Mouse (Mus musculus): ENCODE measurements around the gene Smpdl3b. TPM values are rescaled to one million over a fixed set of nuclear protein-coding genes. Genes with fewer than 3 reads are reported as not detected.
A peak's percentile ranks its signal among the peaks of the same experiment; 100 is the strongest.

Gene Smpdl3b
- 1.7 and 1.8 TPM in 2 replicates for polyA plus RNA-seq (2014; fragmentation: Nextera tagmentation; extraction: Ambion mirVana)

DNA sequence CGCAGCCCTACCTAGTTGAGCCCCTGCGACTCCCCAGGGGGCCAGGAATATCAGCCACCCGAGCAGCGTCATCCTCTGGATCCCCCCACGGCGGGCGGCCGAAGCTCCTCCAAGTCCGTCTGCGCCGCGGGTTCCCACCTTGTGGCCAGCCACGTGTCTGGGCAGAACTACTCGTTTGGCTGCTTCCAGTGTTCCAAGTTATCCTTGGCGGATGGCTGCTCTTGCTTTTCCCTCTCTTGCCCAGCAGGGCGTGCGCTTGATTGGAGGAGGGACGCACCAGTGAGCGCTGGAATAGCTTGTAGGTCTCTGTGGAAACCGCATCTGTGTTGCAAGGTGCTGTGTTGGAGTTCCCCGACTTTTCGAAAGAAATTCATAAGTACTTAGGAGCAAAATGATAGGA, at the start of gene Smpdl3b:
TSS of gene Smpdl3b (minus strand) at position 279 of the 400 bp plus-strand sequence.
- Histone ChIP-seq H3K27me3 (ENCODE audit: control insufficient read depth, insufficient read depth, low read length) (peaks cover 4% of the 10 kb centered on the region; the same call in 1 of the 2 replicates), H3K36me3 (ENCODE audit: control insufficient read depth, insufficient read depth, low read length) (no peaks in the 10 kb centered on the region), H3K9me3 (ENCODE audit: control insufficient read depth, low read length) (no peaks in the 10 kb centered on the region), H3K4me2 (replicated peaks; ENCODE audit: low read depth, low read length) (peak within 1 kb of the TSS; percentile 62), H3K4me3 (ENCODE audit: low read depth, low read length) (peak within 1 kb of the TSS; percentile 31), H3K9ac (ENCODE audit: low read depth, low read length) (peak within 1 kb of the TSS; percentile 56), H3K4me1 (replicated peaks; ENCODE audit: control insufficient read depth, insufficient read depth, low read length) (no peaks in the 10 kb centered on the region), H3K27ac (ENCODE audit: low read depth, low read length) (no peak within 1 kb of the TSS)
- DNase-seq (ENCODE audit: low spot score) (peak; percentile 77), ATAC-seq (ENCODE audit: low FRiP score) (no peak)
- WGBS: 1% methylated on average over 22 of the region's 22 CpGs

DNA sequence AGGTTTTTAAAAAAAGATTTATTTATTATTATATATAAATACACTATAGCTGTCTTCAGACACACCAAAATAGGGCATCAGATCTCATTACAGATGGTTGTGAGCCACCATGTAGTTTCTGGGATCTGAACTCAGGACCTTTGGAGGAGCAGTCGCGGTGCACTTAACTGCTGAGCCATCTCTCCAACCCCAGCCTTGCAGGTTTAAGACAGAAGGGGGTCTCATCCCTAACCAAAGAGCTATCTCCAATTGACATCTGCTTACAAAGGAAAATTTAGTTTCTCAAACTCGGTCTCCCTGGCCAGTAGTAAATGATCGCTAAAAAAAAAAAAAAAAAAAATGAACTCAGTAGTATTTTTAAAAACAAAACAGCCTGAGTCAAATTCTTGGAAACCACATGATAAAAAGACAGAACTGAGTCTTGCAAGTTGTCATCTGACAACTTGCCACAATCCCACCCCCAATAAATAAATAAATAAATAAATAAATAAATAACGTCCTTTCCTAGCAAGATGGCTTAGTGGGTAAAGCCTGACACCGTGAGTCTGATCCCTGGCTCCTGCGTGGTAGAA, 49.7 kb upstream of the Smpdl3b start:
- no peak for ATAC-seq (ENCODE audit: low FRiP score)
- WGBS: 92% methylated on average over 7 of the region's 7 CpGs
- no peaks in the 10 kb centered on the region for H3K27me3 ChIP-seq (ENCODE audit: control insufficient read depth, insufficient read depth, low read length)

DNA sequence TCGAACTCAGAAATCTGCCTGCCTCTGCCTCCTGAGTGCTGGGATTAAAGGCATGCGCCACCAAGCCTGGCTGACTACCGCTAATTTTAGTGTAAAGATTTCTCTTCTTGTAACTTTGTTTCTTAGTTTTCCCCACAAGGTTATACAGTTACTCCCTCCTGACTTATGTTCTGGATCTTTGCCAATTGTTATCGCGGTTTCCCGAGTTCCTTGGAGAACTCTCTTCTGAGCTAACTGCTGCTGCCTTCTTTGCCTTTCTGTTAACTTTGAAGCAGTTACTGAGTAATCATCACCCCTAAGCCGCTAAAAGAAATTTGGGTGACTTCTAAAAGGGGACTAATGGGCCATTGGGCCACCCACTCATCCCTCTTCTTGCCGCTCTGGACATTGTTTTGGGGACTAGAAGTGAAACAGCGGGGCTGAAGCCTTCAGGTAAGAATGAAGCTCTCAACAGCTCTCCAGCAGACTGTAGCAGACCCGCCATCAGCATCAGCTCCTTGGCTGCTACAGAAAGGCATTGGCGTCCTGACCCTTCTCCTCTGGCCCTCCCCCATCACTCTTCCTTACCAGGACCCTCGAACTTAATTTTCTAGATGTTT, 48.6 kb upstream of the Smpdl3b start:
- Histone ChIP-seq H3K27me3 (ENCODE audit: control insufficient read depth, insufficient read depth, low read length) (no peaks in the 10 kb centered on the region), H3K4me1 (replicated peaks; ENCODE audit: control insufficient read depth, insufficient read depth, low read length) (no peaks in the 10 kb centered on the region), H3K4me2 (replicated peaks; ENCODE audit: low read depth, low read length) (no peak overlapping the region), H3K9me3 (ENCODE audit: control insufficient read depth, low read length) (no peaks in the 10 kb centered on the region), H3K4me3 (ENCODE audit: low read depth, low read length) (no peak overlapping the region), H3K36me3 (ENCODE audit: control insufficient read depth, insufficient read depth, low read length) (no peaks in the 10 kb centered on the region), H3K9ac (ENCODE audit: low read depth, low read length) (no peak overlapping the region), H3K27ac (ENCODE audit: low read depth, low read length) (no peak overlapping the region)
- WGBS: 89% methylated on average over 12 of the region's 12 CpGs
- ATAC-seq (ENCODE audit: low FRiP score): no peak
- no peak for DNase-seq (ENCODE audit: low spot score)

More for the DNA sequence above, 49.7 kb upstream of the Smpdl3b start:
- Histone ChIP-seq H3K36me3 (ENCODE audit: control insufficient read depth, insufficient read depth, low read length) (no peaks in the 10 kb centered on the region), H3K4me3 (ENCODE audit: low read depth, low read length) (no peak overlapping the region), H3K4me1 (replicated peaks; ENCODE audit: control insufficient read depth, insufficient read depth, low read length) (no peaks in the 10 kb centered on the region), H3K9ac (ENCODE audit: low read depth, low read length) (no peak overlapping the region), H3K4me2 (replicated peaks; ENCODE audit: low read depth, low read length) (no peak overlapping the region), H3K9me3 (ENCODE audit: control insufficient read depth, low read length) (no peaks in the 10 kb centered on the region), H3K27ac (ENCODE audit: low read depth, low read length) (no peak overlapping the region)
- no peak for DNase-seq (ENCODE audit: low spot score)

- WGBS: 85% methylated on average over 5 of the region's 5 CpGs
- ATAC-seq (ENCODE audit: low FRiP score): no peak
These were observed 48.1 kb upstream of the Smpdl3b start for GRCm38 (mm10) chr4:132805146-132805545.

GRCm38 (mm10) chr4:132804331-132804730, 47.3 kb upstream of the Smpdl3b start:
- DNase-seq (ENCODE audit: low spot score) (no peak), ATAC-seq (ENCODE audit: low FRiP score) (no peak)
- no peaks in the 10 kb centered on the region for H3K4me1 ChIP-seq (replicated peaks; ENCODE audit: control insufficient read depth, insufficient read depth, low read length)
- no peak overlapping the region for H3K27ac ChIP-seq (ENCODE audit: low read depth, low read length)
- H3K9ac ChIP-seq (ENCODE audit: low read depth, low read length): no peak overlapping the region
- WGBS: 96% methylated on average over 6 of the region's 6 CpGs
- no peak overlapping the region for H3K4me2 ChIP-seq (replicated peaks; ENCODE audit: low read depth, low read length)
- H3K27me3 ChIP-seq (ENCODE audit: control insufficient read depth, insufficient read depth, low read length): no peaks in the 10 kb centered on the region
- H3K9me3 ChIP-seq (ENCODE audit: control insufficient read depth, low read length): no peaks in the 10 kb centered on the region
- no peak overlapping the region for H3K4me3 ChIP-seq (ENCODE audit: low read depth, low read length)
- no peaks in the 10 kb centered on the region for H3K36me3 ChIP-seq (ENCODE audit: control insufficient read depth, insufficient read depth, low read length)

More at GRCm38 (mm10) chr4:132805146-132805545, 48.1 kb upstream of the Smpdl3b start:
- Histone ChIP-seq H3K4me2 (replicated peaks; ENCODE audit: low read depth, low read length) (no peak overlapping the region), H3K36me3 (ENCODE audit: control insufficient read depth, insufficient read depth, low read length) (no peaks in the 10 kb centered on the region), H3K4me3 (ENCODE audit: low read depth, low read length) (no peak overlapping the region), H3K9ac (ENCODE audit: low read depth, low read length) (no peak overlapping the region), H3K27ac (ENCODE audit: low read depth, low read length) (no peak overlapping the region), H3K4me1 (replicated peaks; ENCODE audit: control insufficient read depth, insufficient read depth, low read length) (no peaks in the 10 kb centered on the region), H3K27me3 (ENCODE audit: control insufficient read depth, insufficient read depth, low read length) (no peaks in the 10 kb centered on the region), H3K9me3 (ENCODE audit: control insufficient read depth, low read length) (no peaks in the 10 kb centered on the region)
- DNase-seq (ENCODE audit: low spot score): no peak

DNA sequence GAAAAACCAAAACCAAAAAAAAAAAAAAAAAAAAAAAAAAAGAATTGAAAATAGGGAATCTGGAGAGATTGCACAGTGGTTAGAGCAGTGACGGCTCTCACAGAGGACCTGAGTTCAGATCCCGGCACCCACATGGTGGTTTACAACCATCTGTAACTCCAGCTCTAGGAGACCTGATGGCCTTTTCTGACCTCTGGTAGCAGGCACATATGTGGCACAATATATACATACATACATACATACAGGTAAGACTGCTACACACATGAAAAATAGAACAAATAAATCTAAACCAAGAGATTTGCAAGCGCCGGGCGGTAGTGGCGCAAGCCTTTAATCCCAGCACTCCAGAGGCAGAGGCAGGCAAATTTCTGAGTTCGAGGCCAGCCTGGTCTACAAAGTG, 46.8 kb upstream of the Smpdl3b start:
- H3K9me3 ChIP-seq (ENCODE audit: control insufficient read depth, low read length): no peaks in the 10 kb centered on the region
- DNase-seq (ENCODE audit: low spot score) (no peak), ATAC-seq (ENCODE audit: low FRiP score) (no peak)
- no peak overlapping the region for H3K9ac ChIP-seq (ENCODE audit: low read depth, low read length)
- WGBS: 95% methylated on average over 7 of the region's 7 CpGs
- H3K27ac ChIP-seq (ENCODE audit: low read depth, low read length): no peak overlapping the region
- H3K4me3 ChIP-seq (ENCODE audit: low read depth, low read length): no peak overlapping the region
- no peak overlapping the region for H3K4me2 ChIP-seq (replicated peaks; ENCODE audit: low read depth, low read length)
- H3K4me1 ChIP-seq (replicated peaks; ENCODE audit: control insufficient read depth, insufficient read depth, low read length): no peaks in the 10 kb centered on the region
- H3K27me3 ChIP-seq (ENCODE audit: control insufficient read depth, insufficient read depth, low read length): no peaks in the 10 kb centered on the region
- no peaks in the 10 kb centered on the region for H3K36me3 ChIP-seq (ENCODE audit: control insufficient read depth, insufficient read depth, low read length)

GRCm38 (mm10) chr4:132803212-132803611, 46.2 kb upstream of the Smpdl3b start:
- H3K9me3 ChIP-seq (ENCODE audit: control insufficient read depth, low read length): no peaks in the 10 kb centered on the region
- no peaks in the 10 kb centered on the region for H3K27me3 ChIP-seq (ENCODE audit: control insufficient read depth, insufficient read depth, low read length)
- H3K36me3 ChIP-seq (ENCODE audit: control insufficient read depth, insufficient read depth, low read length): no peaks in the 10 kb centered on the region
- no peak for DNase-seq (ENCODE audit: low spot score)
- no peak overlapping the region for H3K9ac ChIP-seq (ENCODE audit: low read depth, low read length)
- no peak overlapping the region for H3K4me3 ChIP-seq (ENCODE audit: low read depth, low read length)
- no peak for ATAC-seq (ENCODE audit: low FRiP score)
- H3K4me1 ChIP-seq (replicated peaks; ENCODE audit: control insufficient read depth, insufficient read depth, low read length): no peaks in the 10 kb centered on the region
- H3K4me2 ChIP-seq (replicated peaks; ENCODE audit: low read depth, low read length): no peak overlapping the region
- WGBS: 92% methylated on average over 5 of the region's 5 CpGs
- H3K27ac ChIP-seq (ENCODE audit: low read depth, low read length): no peak overlapping the region

- no peaks in the 10 kb centered on the region for H3K9me3 ChIP-seq (ENCODE audit: control insufficient read depth, low read length)
- H3K4me2 ChIP-seq (replicated peaks; ENCODE audit: low read depth, low read length): no peak overlapping the region
- ATAC-seq (ENCODE audit: low FRiP score): no peak
- H3K9ac ChIP-seq (ENCODE audit: low read depth, low read length): no peak overlapping the region
- no peak for DNase-seq (ENCODE audit: low spot score)
- no peak overlapping the region for H3K4me3 ChIP-seq (ENCODE audit: low read depth, low read length)
- WGBS: 70% methylated on average over 16 of the region's 16 CpGs
- no peaks in the 10 kb centered on the region for H3K4me1 ChIP-seq (replicated peaks; ENCODE audit: control insufficient read depth, insufficient read depth, low read length)
- no peaks in the 10 kb centered on the region for H3K36me3 ChIP-seq (ENCODE audit: control insufficient read depth, insufficient read depth, low read length)
- no peak overlapping the region for H3K27ac ChIP-seq (ENCODE audit: low read depth, low read length)
- H3K27me3 ChIP-seq (ENCODE audit: control insufficient read depth, insufficient read depth, low read length): no peaks in the 10 kb centered on the region
These were observed 45.2 kb upstream of the Smpdl3b start for GRCm38 (mm10) chr4:132802171-132802637.
